Mouse (Mus musculus): ENCODE results near the gene Ttc13. TPM values are rescaled to one million over a fixed set of nuclear protein-coding genes. Genes with fewer than 3 reads are reported as not detected.

Ttc13 gene
- polyA plus RNA-seq, 1 experiment = 11.4 TPM

GRCm38 (mm10) chr8:124754101-124754791 is 32.5 kb upstream of the Ttc13 start:
- no peak overlapping the region for H3K27ac ChIP-seq (ENCODE audit: insufficient read depth, low read depth, low read length)
- H3K36me3 ChIP-seq (ENCODE audit: control insufficient read depth, insufficient read depth, low read length) = no peaks in the 10 kb centered on the region
- peaks cover 21% of the 10 kb centered on the region for H3K27me3 ChIP-seq (ENCODE audit: control insufficient read depth, insufficient read depth, low read length)
- no peak overlapping the region for H3K4me3 ChIP-seq (ENCODE audit: low read depth, low read length)
- no peak for TF ChIP-seq POLR2A (IDR thresholded peaks at IDR 0.05; ENCODE audit: low read depth, low read length)
- no peak for TF ChIP-seq CTCF (IDR thresholded peaks at IDR 0.05; ENCODE audit: extremely low read depth, insufficient read length, insufficient replicate concordance, low read depth, low read length)
- WGBS = 18% methylated on average over 11 of the region's 11 CpGs
- H3K4me1 ChIP-seq (ENCODE audit: control insufficient read depth, insufficient read depth, insufficient read length, low read length) = peaks cover 13% of the 10 kb centered on the region

GRCm38 (mm10) chr8:124752325-124752862 is 30.6 kb upstream of the Ttc13 start:
- TF ChIP-seq CTCF (IDR thresholded peaks at IDR 0.05; ENCODE audit: extremely low read depth, insufficient read length, insufficient replicate concordance, low read depth, low read length) = no peak
- no peak for TF ChIP-seq POLR2A (IDR thresholded peaks at IDR 0.05; ENCODE audit: low read depth, low read length)
- Histone ChIP-seq H3K36me3 (ENCODE audit: control insufficient read depth, insufficient read depth, low read length) (no peaks in the 10 kb centered on the region), H3K27me3 (ENCODE audit: control insufficient read depth, insufficient read depth, low read length) (peaks cover 23% of the 10 kb centered on the region), H3K4me1 (ENCODE audit: control insufficient read depth, insufficient read depth, insufficient read length, low read length) (peaks cover 13% of the 10 kb centered on the region), H3K27ac (ENCODE audit: insufficient read depth, low read depth, low read length) (no peak overlapping the region), H3K4me3 (ENCODE audit: low read depth, low read length) (no peak overlapping the region)
- WGBS = 46% methylated on average over 21 of the region's 21 CpGs

- H3K4me3 ChIP-seq (ENCODE audit: low read depth, low read length) = peak within 1 kb of the TSS; percentile 87
- H3K27ac ChIP-seq (ENCODE audit: insufficient read depth, low read depth, low read length) = no peak within 1 kb of the TSS
- no peaks in the 10 kb centered on the region for H3K36me3 ChIP-seq (ENCODE audit: control insufficient read depth, insufficient read depth, low read length)
- 2% methylated on average over 38 of the region's 41 CpGs for WGBS
- H3K27me3 ChIP-seq (ENCODE audit: control insufficient read depth, insufficient read depth, low read length) = peaks cover 23% of the 10 kb centered on the region
- peaks cover 13% of the 10 kb centered on the region for H3K4me1 ChIP-seq (ENCODE audit: control insufficient read depth, insufficient read depth, insufficient read length, low read length)
- TF ChIP-seq CTCF (IDR thresholded peaks at IDR 0.05; ENCODE audit: extremely low read depth, insufficient read length, insufficient replicate concordance, low read depth, low read length) (no peak), POLR2A (IDR thresholded peaks at IDR 0.05; ENCODE audit: low read depth, low read length) (no peak)
Measured at GRCm38 (mm10) chr8:124751709-124752173, 30.0 kb upstream of the Ttc13 start, which contains the start of gene Fam89a. Gene Fam89a (minus strand): TSS chr8:124751832.

- 1% methylated on average over 31 of the region's 31 CpGs for WGBS
- Histone ChIP-seq H3K4me3 (ENCODE audit: low read depth, low read length) (peak overlapping the region; percentile 87), H3K27me3 (ENCODE audit: control insufficient read depth, insufficient read depth, low read length) (peaks cover 23% of the 10 kb centered on the region), H3K36me3 (ENCODE audit: control insufficient read depth, insufficient read depth, low read length) (no peaks in the 10 kb centered on the region), H3K4me1 (ENCODE audit: control insufficient read depth, insufficient read depth, insufficient read length, low read length) (peaks cover 13% of the 10 kb centered on the region), H3K27ac (ENCODE audit: insufficient read depth, low read depth, low read length) (no peak overlapping the region)
- TF ChIP-seq POLR2A (IDR thresholded peaks at IDR 0.05; ENCODE audit: low read depth, low read length) = no peak
- no peak for TF ChIP-seq CTCF (IDR thresholded peaks at IDR 0.05; ENCODE audit: extremely low read depth, insufficient read length, insufficient replicate concordance, low read depth, low read length)
Measured at GRCm38 (mm10) chr8:124751191-124751590, 29.4 kb upstream of the Ttc13 start.

GRCm38 (mm10) chr8:124746661-124747060 is 24.9 kb upstream of the Ttc13 start:
- Histone ChIP-seq H3K27ac (ENCODE audit: insufficient read depth, low read depth, low read length) (no peak overlapping the region), H3K36me3 (ENCODE audit: control insufficient read depth, insufficient read depth, low read length) (no peaks in the 10 kb centered on the region), H3K4me1 (ENCODE audit: control insufficient read depth, insufficient read depth, insufficient read length, low read length) (peaks cover 7% of the 10 kb centered on the region), H3K27me3 (ENCODE audit: control insufficient read depth, insufficient read depth, low read length) (peaks cover 17% of the 10 kb centered on the region), H3K4me3 (ENCODE audit: low read depth, low read length) (no peak overlapping the region)
- TF ChIP-seq POLR2A (IDR thresholded peaks at IDR 0.05; ENCODE audit: low read depth, low read length) = no peak
- TF ChIP-seq CTCF (IDR thresholded peaks at IDR 0.05; ENCODE audit: extremely low read depth, insufficient read length, insufficient replicate concordance, low read depth, low read length) = no peak
- WGBS = 31% methylated on average over 13 of the region's 13 CpGs

- H3K4me1 ChIP-seq (ENCODE audit: control insufficient read depth, insufficient read depth, insufficient read length, low read length) = no peaks in the 10 kb centered on the region
- H3K4me3 ChIP-seq (ENCODE audit: low read depth, low read length) = no peak overlapping the region
- TF ChIP-seq POLR2A (IDR thresholded peaks at IDR 0.05; ENCODE audit: low read depth, low read length) (no peak), CTCF (IDR thresholded peaks at IDR 0.05; ENCODE audit: extremely low read depth, insufficient read length, insufficient replicate concordance, low read depth, low read length) (no peak)
- no peak overlapping the region for H3K27ac ChIP-seq (ENCODE audit: insufficient read depth, low read depth, low read length)
- no peaks in the 10 kb centered on the region for H3K27me3 ChIP-seq (ENCODE audit: control insufficient read depth, insufficient read depth, low read length)
- peaks cover 3% of the 10 kb centered on the region; the same call in 1 of the 2 replicates for H3K36me3 ChIP-seq (ENCODE audit: control insufficient read depth, insufficient read depth, low read length)
- 38% methylated on average over 1 of the region's 1 CpGs for WGBS
Measured at GRCm38 (mm10) chr8:124739268-124739667, 17.5 kb upstream of the Ttc13 start.

GRCm38 (mm10) chr8:124735371-124735911 is 13.7 kb upstream of the Ttc13 start:
- no peak overlapping the region for H3K27ac ChIP-seq (ENCODE audit: insufficient read depth, low read depth, low read length)
- no peaks in the 10 kb centered on the region for H3K4me1 ChIP-seq (ENCODE audit: control insufficient read depth, insufficient read depth, insufficient read length, low read length)
- WGBS = 78% methylated on average over 3 of the region's 3 CpGs
- TF ChIP-seq POLR2A (IDR thresholded peaks at IDR 0.05; ENCODE audit: low read depth, low read length) (no peak), CTCF (IDR thresholded peaks at IDR 0.05; ENCODE audit: extremely low read depth, insufficient read length, insufficient replicate concordance, low read depth, low read length) (no peak)
- no peaks in the 10 kb centered on the region for H3K27me3 ChIP-seq (ENCODE audit: control insufficient read depth, insufficient read depth, low read length)
- H3K4me3 ChIP-seq (ENCODE audit: low read depth, low read length) = no peak overlapping the region
- peaks cover 30% of the 10 kb centered on the region for H3K36me3 ChIP-seq (ENCODE audit: control insufficient read depth, insufficient read depth, low read length)

Measured in small intestine, adult 2 months (tissue).